Mouse (Mus musculus) gastrocnemius, postnatal 36 days (tissue): ENCODE data around the gene E430018J23Rik. TPM values are rescaled to one million over a fixed set of nuclear protein-coding genes. Genes with fewer than 3 reads are reported as not detected.
"Not testable (repeated sequence)": the region's sequence is repeated elsewhere in the genome, so short reads cannot be mapped to it uniquely, and the experiment has no call there.

ENCODE experiments used
- DNase-seq, 2 experiments: peaks; one replicate each; pipeline ENCODE4 v3.0.0; 2022
- intact Hi-C: fragments of 180-260 bp; cut with DNase I; formaldehyde crosslinking; loops from one replicate; pipeline ENCODE4 v1.15.1; 2025
- long read RNA-seq, 2 experiments: library from polyadenylated mRNA; stranded (forward); transcript quantifications; one replicate each; pipeline ENCODE4 v2.0.0; 2021
- total RNA-seq, 2 experiments: library from RNA; stranded (reverse); gene quantifications; 2 replicates each; pipeline ENCODE4 v1.2.3; 2021

E430018J23Rik gene
- total RNA-seq = 1 to 10 TPM; 1.3 to 2.6 TPM
- long read RNA-seq, experiment 1 = 0 reads
- long read RNA-seq, experiment 2, partial matches to known transcripts = 0 of 1 reads
- long read RNA-seq, experiment 2, other reads (novel, unspliced or antisense) = 0 of 1 reads

DNA sequence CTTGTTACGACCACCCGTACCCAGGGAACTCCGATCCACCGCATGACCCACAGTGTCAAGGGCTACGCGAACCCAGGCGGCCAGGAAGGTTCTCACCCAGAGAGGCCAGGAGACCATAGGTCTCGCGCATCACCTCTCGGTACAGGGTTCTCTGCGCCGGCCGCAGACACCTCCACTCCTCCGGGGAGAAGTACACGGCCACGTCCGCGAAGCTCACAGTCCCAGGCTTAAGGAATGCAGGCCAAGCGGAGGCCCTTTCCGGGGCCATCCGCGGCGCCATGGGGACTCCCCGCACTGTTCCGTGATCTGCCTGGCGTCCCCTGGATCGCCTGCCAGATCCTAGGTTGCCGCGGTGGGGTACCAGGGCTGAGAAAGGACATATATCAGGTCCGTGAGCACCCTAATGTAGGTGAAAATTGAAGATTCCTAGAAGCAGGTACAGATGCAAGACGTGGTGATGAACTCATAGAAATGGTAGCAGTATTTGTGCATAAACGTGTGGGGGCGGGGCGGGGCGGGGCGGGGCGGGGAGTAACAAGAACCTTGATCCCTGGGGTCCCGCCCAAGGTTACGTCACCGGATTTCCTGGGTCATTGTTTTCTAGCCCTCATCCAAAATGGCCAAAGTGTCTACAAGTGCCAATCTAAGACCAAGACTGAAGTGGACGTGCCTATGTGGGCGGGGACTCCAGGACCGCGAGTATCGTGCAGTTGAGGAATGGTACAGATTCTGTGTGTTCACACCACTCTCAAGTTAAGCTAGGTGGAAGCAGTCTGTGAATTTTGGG, at the start of gene E430018J23Rik:
Gene E430018J23Rik (minus strand): TSS at position 473 of the 787 bp plus-strand sequence.
- intact Hi-C loops = no loop called here
- peak; percentile 96 to 97 for DNase-seq

DNA sequence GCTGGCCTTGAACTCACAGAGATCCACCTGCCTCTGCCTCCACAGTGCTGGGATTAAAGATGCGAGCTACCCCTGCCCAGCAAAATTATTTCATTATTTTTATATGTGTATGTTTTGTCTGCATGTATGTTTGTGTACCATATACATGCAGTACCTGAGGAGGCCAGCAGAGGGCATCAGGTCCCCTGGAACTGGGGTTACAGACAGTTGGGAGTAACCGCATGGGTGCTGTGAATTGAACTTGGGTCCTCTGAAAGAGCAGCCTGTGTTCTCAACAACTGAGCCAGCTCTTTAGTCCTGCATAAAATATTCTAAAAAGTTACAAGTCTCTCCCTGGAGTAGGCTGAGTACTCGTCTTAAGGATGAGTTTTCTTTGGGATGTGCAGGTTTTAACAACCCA, 44.3 kb upstream of the E430018J23Rik start:
- intact Hi-C loops = no loop called here
- DNase-seq = no peak

DNA sequence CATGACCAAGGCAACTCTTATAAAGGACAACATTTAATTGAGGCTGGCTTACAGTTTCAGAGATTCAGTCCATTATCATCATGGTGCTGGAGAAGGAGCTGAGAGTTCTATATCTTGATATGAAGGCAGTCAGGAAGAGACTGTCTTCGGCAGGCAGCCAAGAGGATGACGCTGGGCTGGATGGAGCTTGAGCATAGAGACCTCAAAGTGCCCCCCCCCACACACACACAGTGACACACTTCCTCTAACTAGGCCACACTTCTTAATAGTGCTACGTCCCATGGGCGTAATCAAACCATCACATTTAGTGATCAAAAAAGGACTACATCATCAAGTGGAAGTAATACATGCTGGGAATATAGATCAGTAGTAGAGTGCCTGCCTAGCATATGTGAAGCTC, 41.8 kb upstream of the E430018J23Rik start:
- intact Hi-C loops = no loop called here
- DNase-seq = no peak

DNA sequence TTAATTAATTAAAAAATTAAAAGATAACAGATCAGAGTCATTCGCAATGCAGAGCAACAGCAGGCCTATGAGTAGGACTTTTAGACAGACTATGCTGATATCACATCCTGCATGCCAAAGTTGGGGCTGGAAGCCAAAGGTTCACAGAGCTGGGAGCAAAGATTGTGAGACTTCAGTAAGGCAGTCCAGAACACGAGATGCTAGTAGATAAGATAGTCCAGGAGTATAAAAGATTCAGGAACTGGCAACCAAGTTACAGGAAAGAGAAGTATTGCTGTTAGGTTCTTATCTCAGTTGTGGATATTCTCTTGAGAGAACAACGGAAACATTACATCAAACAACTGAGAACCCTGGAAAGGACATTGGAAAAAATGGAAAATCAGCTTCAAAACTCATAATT, 32.9 kb upstream of the E430018J23Rik start:
- DNase-seq = no peak
- intact Hi-C loops = no loop called here

DNA sequence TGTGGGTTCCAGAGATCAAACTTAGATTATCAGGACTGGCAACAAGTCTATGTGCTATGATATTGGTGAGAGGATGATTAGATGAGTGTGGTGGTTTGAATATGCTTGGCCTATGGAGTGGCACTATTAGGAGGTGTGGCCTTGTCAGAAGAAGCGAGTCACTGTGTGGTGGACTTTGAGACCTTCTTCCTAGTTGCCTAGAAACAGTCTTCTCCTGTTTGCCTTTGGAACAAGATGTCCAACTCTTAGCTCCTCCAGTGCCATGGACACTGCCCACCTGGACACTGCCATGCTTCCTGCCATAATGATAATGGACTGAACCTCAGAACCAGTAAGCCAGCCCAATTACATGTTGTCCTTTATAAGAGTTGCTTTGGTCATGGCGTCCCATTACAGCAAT, 32.5 kb upstream of the E430018J23Rik start:
- DNase-seq = no peak
- intact Hi-C loops = no loop called here

DNA sequence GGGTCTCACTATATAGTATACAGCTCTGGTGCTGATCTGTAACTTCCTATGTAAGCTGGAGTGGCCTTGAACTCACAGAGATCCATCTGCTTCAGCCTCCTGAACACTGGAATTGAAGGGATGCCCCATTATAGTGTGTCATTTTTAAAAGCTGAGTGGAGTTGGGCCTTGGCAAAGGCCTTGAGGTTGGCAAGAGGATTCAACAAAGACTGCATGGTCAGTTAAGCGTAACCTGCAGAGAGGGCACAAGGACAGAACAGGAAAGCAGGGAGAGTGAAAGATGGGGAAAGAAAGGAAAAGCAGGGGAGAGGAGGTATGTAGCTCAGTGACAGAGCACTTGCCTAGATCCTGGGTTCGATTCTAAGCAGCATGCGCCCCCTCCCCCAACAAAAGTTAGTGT, 31.9 kb upstream of the E430018J23Rik start:
- intact Hi-C loops = no loop called here
- no peak for DNase-seq

DNA sequence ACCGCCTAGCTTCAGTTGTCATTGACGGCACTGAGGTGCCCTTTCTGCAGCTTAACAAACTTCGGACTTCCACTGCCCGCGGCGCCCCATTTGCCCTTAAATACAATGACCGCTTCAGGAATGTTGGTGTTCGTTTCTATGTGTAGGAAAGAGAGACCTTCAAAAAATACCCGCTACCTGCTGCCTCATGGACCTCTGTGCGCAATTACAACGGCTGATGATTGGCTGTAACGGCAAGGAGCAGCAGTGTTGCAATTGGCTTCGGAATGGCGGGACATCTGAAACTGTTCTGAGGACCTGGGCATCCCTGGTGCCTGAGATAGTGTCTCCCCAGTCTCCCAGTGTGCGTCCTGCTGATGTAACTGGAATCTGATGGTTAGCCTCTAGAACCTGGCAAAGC, 28.8 kb upstream of the E430018J23Rik start:
- intact Hi-C loops = no loop called here
- no peak for DNase-seq

DNA sequence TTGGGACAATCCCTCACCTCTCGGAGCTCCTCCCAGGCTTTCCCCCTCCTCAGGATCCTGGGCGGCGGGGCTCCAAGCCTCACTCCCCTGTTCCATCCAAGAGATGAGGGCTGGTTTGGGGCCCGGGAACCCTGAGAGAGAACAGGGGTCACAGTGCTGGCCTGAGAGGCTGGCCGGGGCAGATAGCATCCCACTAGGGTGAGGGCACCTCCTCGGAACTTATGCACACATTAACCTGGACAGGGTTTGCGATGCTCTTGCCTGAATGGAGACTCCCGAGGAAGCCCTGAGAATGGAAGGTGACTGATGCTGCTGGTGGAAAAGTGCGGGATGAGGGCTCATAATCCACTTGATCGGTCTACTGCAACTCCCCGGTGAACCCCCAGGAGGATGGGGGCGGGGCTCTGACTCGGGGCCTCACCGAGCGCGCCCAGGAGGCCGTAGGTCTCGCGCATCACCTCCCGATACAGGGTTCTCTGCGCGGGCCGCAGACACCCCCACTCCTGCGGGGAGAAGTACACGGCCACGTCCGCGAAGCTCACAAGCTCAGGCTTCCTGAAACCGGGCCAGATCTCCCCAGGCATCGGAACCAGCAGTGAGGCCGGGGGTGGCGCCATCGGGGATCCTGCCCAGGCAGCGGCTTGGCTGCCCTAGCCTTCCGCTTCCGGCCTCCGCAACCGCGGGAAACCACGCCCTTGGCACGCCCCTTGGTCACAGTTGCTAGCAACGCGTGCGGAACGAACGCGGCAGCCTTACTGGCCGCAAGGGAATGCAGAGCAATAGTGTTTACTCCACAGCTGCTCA, 28.2 kb upstream of the E430018J23Rik start, which contains the start of gene Zfp688:
Gene Zfp688 (minus strand): TSS at position 681 of the 804 bp plus-strand sequence.
- intact Hi-C loops = no loop called here
- peak; percentile 91 to 94 for DNase-seq

DNA sequence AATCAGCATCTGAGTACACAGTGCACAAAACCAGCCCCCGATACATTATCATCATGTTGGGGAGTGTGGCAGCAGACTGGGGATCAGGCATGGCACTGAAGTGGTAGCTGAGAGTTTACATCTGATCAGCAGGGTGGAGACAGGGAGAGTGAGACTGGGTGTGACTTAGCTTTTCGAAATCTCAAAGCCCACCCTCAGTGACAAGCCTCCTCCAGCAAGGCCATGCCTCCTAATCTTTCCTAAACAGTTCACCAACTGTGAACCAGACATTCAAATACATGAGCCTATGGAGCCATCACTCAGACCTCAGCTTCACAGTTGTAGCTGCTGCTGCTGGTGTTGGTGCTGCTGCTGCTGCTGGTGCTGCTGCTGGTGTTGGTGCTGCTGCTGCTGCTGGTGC, 18.0 kb upstream of the E430018J23Rik start:
- intact Hi-C loops = no loop called here
- DNase-seq = no peak

DNA sequence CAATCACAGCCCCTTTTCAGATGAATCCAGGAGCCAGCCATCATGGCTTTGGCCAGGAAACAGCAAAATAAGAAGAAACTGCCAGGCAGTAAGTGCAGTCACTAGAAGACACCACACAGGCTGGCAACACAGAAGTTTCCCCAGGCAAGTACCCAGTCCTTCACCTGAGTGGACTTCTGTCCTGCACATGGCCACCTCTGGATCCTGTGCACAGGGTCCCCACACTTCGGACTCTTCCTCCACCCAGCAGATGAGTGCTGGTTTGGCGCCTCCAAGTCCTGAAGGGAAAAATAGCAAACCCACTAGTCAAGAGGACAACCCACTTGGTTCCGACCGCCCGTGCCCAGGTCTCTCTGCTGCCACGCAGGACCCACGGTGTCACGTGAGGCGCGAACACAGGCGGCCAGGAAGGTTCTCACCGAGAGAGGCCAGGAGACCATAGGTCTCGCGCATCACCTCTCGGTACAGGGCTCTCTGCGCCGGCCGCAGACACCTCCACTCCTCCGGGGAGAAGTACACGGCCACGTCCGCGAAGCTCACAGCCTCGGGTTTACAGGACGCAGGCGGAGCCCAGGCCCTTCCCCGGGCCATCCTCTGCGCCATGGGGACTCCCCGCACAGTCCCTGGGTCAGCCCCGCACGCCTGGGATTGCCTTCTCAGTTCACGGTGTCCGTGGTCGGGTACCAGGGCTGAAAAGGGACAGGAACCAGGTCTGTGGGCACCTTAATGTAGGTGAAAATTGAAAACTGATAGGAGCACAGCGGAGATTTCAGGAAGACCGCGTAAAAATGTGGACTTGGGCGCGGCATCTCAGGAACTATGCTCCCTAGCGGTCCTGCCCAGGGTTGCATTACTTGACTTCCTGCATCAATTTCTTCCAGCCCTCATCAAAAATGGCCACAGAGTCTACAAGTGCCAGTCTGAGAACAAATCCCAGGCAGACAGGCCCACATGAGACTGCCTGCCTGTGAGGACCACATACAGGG, 12.9 kb upstream of the E430018J23Rik start, which contains the start of gene Zfp764:
Gene Zfp764 (minus strand): TSS at position 821 of the 986 bp plus-strand sequence.
- peak; percentile 75 to 78 for DNase-seq
- intact Hi-C loops = not testable (repeated sequence)

DNA sequence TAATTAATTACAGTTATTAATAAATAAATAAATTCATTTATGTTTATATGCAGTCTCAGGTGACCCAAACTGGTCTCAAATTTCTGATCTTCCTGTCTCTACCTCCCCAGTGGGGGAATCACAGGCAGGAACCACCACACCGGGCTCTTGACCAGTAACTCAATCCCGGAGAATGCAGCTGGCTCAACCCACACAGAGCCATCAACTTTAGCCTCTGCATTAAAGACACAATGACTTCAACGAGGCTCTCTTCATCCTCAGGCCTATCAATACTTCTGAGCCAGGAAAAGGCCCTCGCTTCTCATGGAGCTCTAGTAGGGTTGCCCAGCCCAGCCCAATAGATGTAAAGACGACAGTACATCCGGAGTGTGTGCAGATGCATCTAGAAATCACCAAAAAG, 10.7 kb upstream of the E430018J23Rik start:
- intact Hi-C loops, DNase-seq: not testable (repeated sequence)

DNA sequence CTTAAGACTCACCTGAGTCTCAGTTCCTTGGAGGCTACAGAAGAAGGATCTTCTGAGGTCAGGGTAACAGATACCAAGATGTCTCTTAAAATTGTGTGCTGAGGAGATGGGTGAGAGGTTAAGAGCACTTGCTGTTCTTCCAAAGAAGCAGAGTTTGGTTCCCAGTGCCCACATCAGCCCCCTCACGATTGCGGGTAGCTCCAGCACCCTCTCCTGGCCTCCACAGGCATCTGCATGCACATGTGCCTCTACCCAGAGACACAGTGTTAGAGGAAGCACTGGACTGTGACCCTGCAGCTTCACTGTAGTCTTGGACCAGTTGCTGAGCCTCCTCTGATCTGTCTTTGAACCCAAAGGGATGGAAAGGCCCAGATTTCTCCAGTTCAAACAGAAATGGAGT, 9.6 kb upstream of the E430018J23Rik start:
- intact Hi-C loops = no loop called here
- no peak for DNase-seq

DNA sequence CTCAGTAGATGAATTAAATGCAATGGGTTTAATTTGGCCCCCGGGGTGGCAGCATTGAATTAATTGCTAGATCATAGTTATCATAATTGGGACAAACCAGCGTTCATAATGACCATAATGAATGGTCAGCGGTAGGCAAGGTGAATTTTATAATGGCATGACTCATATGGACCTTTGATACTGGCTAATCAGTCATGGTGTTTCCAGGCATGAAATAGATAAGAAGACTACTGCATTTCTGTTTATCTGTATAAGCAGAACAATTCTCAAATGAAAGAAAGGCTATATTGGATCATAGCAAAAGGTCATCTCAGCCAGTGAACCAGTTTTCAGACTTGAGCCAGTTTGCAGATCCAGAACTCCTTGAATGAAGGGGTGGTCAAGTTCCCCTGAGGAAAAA, 6.9 kb upstream of the E430018J23Rik start:
- DNase-seq = no peak
- intact Hi-C loops = no loop called here

DNA sequence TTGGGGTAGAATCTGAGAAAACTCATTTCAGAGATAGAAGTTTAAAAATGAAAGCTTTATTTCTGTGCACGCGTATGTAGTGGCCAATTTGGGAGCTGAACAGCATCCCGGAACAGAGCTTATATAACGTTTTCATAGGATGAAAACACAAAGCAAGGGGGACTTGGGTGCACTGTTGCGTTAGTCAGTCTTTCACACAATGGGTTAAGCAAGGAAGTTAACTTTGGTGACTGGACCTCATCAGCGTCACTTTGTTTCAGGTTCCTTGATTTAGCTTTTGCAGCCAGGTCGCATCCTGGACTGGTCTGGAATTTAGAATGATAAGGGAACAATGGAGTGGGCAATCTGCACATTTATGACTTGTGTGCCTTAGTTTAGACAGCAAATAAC, 510 bp upstream of the E430018J23Rik start:
- intact Hi-C loops = no loop called here
- DNase-seq = no peak

DNA sequence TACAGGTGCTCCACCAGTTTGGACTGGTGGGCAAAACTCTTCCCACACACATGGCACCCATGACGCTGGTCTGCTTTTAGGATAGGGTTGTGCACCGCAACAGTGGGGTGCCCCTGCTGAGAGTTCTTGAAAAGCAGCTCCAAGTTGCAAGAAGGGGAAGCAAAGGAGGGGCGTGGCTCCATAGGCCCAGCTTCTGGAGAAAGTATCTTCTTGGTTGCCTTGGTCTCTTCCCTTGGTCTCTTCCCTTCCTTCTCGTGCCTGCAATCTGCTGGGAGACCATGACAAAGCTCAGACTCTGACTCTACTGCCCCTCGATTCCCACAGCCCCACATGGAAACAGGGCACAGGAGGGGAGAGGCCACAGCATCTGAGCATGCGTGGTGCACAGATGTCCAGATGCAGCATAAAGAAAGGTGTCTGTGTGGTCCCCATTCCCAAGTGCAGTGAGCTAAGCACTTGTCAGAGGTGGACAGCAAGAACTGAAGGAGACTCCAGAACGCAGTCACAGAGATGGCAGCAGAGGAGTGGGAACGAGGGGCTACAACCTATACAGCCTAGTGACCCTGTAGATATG, 1.1 kb downstream of the E430018J23Rik start:
- intact Hi-C loops = no loop called here

DNA sequence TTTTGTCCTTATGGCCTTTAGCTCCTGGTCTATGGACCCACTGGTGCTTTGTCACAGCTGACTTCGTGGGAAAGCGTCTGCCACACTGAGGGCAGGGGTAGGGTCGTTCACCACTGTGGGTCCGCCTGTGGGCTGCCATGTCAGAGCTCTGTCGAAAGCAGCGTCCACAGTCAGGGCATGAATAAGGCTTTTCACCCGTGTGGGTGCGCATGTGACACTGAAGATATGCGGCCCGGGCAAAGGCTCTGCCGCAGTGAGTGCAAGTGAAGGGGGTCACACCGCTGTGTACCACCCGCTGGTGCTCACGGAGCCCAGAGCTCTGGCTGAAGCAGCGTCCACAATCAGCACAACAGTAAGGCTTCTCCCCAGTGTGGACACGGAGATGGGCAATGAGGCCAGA, 1.9 kb downstream of the E430018J23Rik start:
- intact Hi-C loops = no loop called here
- DNase-seq = no peak

More for the DNA sequence above, 1.1 kb downstream of the E430018J23Rik start:
- no peak for DNase-seq

DNA sequence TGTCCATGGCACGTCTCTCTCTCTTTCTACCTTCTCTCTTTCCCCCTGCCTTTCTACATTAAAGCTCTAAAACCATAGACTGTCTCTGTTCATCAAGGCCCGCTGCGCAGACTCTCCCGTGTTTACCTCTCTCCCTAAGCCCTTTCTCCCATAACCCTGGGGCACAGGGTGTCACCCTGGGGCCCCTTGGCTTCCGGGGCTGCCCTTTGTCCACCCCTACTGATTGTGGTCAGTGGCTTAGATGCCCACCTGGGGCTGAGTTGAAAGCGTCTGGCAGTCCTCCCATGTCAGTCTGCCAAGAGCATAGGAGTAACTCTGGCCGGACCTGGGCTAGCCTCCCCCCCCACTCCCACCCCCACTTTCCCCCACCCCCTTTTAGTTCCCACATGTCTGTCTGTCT, 3.1 kb downstream of the E430018J23Rik start:
- DNase-seq = no peak
- intact Hi-C loops = no loop called here

DNA sequence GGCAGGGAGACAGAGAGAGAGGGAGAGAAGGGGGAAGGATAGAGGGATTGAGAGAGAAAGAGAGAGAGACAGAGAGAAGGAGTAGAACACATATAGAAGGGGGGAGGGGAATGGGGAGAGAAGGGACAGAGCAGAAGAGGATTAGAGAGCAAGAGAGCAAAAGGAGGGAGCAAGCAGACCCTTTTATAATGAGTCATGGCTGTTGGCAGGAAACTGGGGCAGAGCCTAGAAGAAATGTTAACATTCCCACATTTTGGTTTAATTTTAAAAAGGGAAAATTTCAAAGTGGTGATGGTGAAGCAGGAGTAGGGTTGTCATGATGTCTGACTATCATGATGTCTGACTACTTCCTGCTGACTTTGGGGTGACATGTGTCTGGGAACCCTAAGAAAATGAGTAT, 5.2 kb downstream of the E430018J23Rik start:
- DNase-seq = not testable (repeated sequence)

DNA sequence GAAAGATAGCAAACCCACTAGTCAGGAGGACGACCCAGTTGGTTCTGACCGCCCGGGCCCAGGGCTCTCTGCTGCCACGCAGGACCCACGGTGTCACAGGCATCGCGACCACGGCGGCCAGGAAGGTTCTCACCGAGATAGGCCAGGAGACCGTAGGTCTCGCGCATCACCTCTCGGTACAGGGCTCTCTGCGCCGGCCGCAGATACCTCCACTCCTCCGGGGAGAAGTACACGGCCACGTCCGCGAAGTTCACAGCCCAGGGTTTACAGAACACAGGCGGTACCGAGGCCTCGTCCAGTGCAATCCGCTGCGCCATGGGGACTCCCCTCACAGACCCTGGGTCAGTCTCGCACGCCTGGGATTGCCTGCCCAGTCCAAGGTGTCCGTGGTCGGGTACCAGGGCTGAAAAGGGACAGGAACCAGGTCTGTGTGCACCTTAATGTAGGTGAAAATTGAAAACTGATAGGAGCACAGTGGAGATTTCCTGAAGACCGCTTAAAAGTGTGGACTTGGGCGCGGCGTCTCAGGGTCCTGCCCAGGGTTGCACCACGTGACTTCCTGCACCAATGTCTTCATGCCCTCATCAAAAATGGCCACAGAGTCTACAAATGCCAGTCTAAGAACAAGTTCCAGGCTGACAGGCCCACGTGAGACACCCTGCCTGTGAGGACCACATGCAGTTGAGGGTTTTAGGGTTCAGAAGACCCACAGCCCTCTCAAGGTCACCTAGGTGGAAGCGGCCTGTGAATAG, 6.6 kb downstream of the E430018J23Rik start, which contains the start of gene 9130019O22Rik:
Gene 9130019O22Rik (minus strand): TSS at position 526 of the 752 bp plus-strand sequence.
- DNase-seq = peak; percentile 71 to 90
- intact Hi-C loops = no loop called here

More for the DNA sequence above, 5.2 kb downstream of the E430018J23Rik start:
- intact Hi-C loops = not testable (repeated sequence)
